8 mouse cellular contexts compared by ENCODE assay signal in genomic region chr13:105053618-105054017, GRCm38 (mm10). TPM values are rescaled to one million over a fixed set of nuclear protein-coding genes. Genes with fewer than 3 reads are reported as not detected.
DNase-seq lines count a peak whose midpoint lies in the region; ATAC-seq and TF ChIP-seq lines count a peak whose summit lies in the region.
"Had no signal": no experiment of that assay in that cellular context is flagged by ENCODE, and none has a peak within 500 bp of the region (broad histone marks: within the 10 kb centered on the region; RNA-seq: fewer than 3 reads in every experiment).

No protein-coding gene starts in this region.

- H3K27ac ChIP-seq in ES-Bruce4 (ENCODE audit: insufficient read depth, low read length): no peak overlapping the region
- peak overlapping the region; percentile 68 for H3K27ac ChIP-seq in embryonic facial prominence, embryonic 15.5 days (replicated peaks)
- peak overlapping the region; percentile 86 for H3K27ac ChIP-seq in hindbrain, embryonic 10.5 days
- H3K27ac ChIP-seq in liver, embryonic 13.5 days: no peak overlapping the region

- TF ChIP-seq EP300 in ES-Bruce4 (IDR thresholded peaks at IDR 0.05; ENCODE audit: insufficient read depth, low read depth, low read length): no peak

- H3K9me3 ChIP-seq in E14TG2a.4 (ENCODE audit: low read length): no peaks in the 10 kb centered on the region
- no peaks in the 10 kb centered on the region for H3K9me3 ChIP-seq in ES-Bruce4 (replicated peaks; ENCODE audit: control insufficient read depth, insufficient read depth, low read length, poor library complexity, severe bottlenecking)
- H3K9me3 ChIP-seq in embryonic facial prominence, embryonic 15.5 days (replicated peaks): no peaks in the 10 kb centered on the region
- no peaks in the 10 kb centered on the region for H3K9me3 ChIP-seq in hindbrain, embryonic 10.5 days
- no peaks in the 10 kb centered on the region for H3K9me3 ChIP-seq in liver, embryonic 13.5 days (replicated peaks)

- peaks cover 16% of the 10 kb centered on the region for H3K4me1 ChIP-seq in E14TG2a.4 (replicated peaks; ENCODE audit: low read depth, low read length)
- no peaks in the 10 kb centered on the region for H3K4me1 ChIP-seq in ES-Bruce4 (ENCODE audit: control insufficient read depth, insufficient read depth, low read length)
- peaks cover 8% of the 10 kb centered on the region; the same call in 1 of the 2 replicates for H3K4me1 ChIP-seq in embryonic facial prominence, embryonic 15.5 days
- H3K4me1 ChIP-seq in hindbrain, embryonic 10.5 days (replicated peaks): peaks cover 15% of the 10 kb centered on the region
- peaks cover 4% of the 10 kb centered on the region; the same call in 1 of the 2 replicates for H3K4me1 ChIP-seq in liver, embryonic 13.5 days (replicated peaks)

- H3K4me3 ChIP-seq in E14TG2a.4 (replicated peaks; ENCODE audit: low read length) (peak overlapping the region; percentile 82), ES-Bruce4 (ENCODE audit: low read depth, low read length) (peak overlapping the region; percentile 70)
- H3K4me3 ChIP-seq in embryonic facial prominence, embryonic 15.5 days (replicated peaks): peak overlapping the region; percentile 60
- peak overlapping the region; percentile 74 for H3K4me3 ChIP-seq in hindbrain, embryonic 10.5 days
- H3K4me3 ChIP-seq in liver, embryonic 13.5 days (replicated peaks): peak overlapping the region; percentile 57

- H3K9ac ChIP-seq in ES-Bruce4 (ENCODE audit: low read depth, poor library complexity, severe bottlenecking): peak overlapping the region; percentile 36
- peak overlapping the region; percentile 50 for H3K9ac ChIP-seq in embryonic facial prominence, embryonic 15.5 days
- no peak overlapping the region for H3K9ac ChIP-seq in liver, embryonic 13.5 days

- peak; percentile 28 for DNase-seq in hindbrain, embryonic 10.5 days (ENCODE audit: low spot score)
- no peak for DNase-seq in liver, embryonic 13.5 days
- peak; percentile 30 for DNase-seq in right cerebral cortex, postnatal 4 days
- no peak for DNase-seq in adrenal gland, postnatal 25 days

- no peak for ATAC-seq in embryonic facial prominence, embryonic 15.5 days (ENCODE audit: insufficient number of reproducible peaks, low FRiP score, low TSS enrichment, low read depth)
- no peak for ATAC-seq in liver, embryonic 13.5 days (ENCODE audit: low read depth)

- under 1% methylated on average over 12 of the region's 12 CpGs for WGBS in embryonic facial prominence, embryonic 15.5 days
- WGBS in hindbrain, embryonic 10.5 days: 2% methylated on average over 12 of the region's 12 CpGs
- 8% methylated on average over 12 of the region's 12 CpGs for WGBS in liver, embryonic 13.5 days (ENCODE audit: insufficient replicate concordance)

- no peak for TF ChIP-seq POLR2A in ES-Bruce4 (IDR thresholded peaks at IDR 0.05; ENCODE audit: insufficient read depth, low read length)

- H3K27me3 ChIP-seq in E14TG2a.4 (ENCODE audit: insufficient read depth, low read length) (peaks cover 68% of the 10 kb centered on the region), ES-Bruce4 (ENCODE audit: control insufficient read depth, insufficient read depth, low read length, poor library complexity, severe bottlenecking) (peaks cover 4% of the 10 kb centered on the region)
- peaks cover 4% of the 10 kb centered on the region; the same call in 1 of the 2 replicates for H3K27me3 ChIP-seq in embryonic facial prominence, embryonic 15.5 days
- H3K27me3 ChIP-seq in hindbrain, embryonic 10.5 days (ENCODE audit: insufficient read depth, poor library complexity, severe bottlenecking): peaks cover 31% of the 10 kb centered on the region
- H3K27me3 ChIP-seq in liver, embryonic 13.5 days: peaks cover 65% of the 10 kb centered on the region

- H3K36me3 ChIP-seq in E14TG2a.4 (ENCODE audit: insufficient read depth, low read length) (no peaks in the 10 kb centered on the region), ES-Bruce4 (ENCODE audit: control insufficient read depth, insufficient read depth, low read length, poor library complexity, severe bottlenecking) (no peaks in the 10 kb centered on the region)
- no peaks in the 10 kb centered on the region for H3K36me3 ChIP-seq in embryonic facial prominence, embryonic 15.5 days
- no peaks in the 10 kb centered on the region for H3K36me3 ChIP-seq in hindbrain, embryonic 10.5 days
- H3K36me3 ChIP-seq in liver, embryonic 13.5 days: no peaks in the 10 kb centered on the region

- H3K4me2 ChIP-seq in embryonic facial prominence, embryonic 15.5 days (replicated peaks): peak overlapping the region; percentile 89
- peak overlapping the region; percentile 69 for H3K4me2 ChIP-seq in liver, embryonic 13.5 days

- TF ChIP-seq CTCF in E14TG2a.4 (conservative IDR thresholded peaks at IDR 0.05; ENCODE audit: low read length) (no peak), ES-Bruce4 (IDR thresholded peaks at IDR 0.05; ENCODE audit: low read depth, low read length) (no peak)

RNA-seq across cellular contexts. Expression of gene Rgs7bp, which starts 1.1 kb away (rescaled TPM):
- 0.09 TPM in 1 of 2 replicates, not detected in the other for polyA plus RNA-seq in ES-Bruce4 (2011; ENCODE audit: insufficient read depth, insufficient read length, low read depth, missing spikeins)
- polyA plus RNA-seq in embryonic facial prominence, embryonic 15.5 days (2015; fragmentation: Nextera tagmentation; extraction: Ambion mirVana): 3.9 and 4.3 TPM in 2 replicates
- polyA plus RNA-seq in hindbrain, embryonic 10.5 days (2016; fragmentation: Nextera tagmentation; extraction: Ambion mirVana): 0.66 and 1.0 TPM in 2 replicates
- polyA plus RNA-seq in liver, embryonic 13.5 days (2015; fragmentation: Nextera tagmentation; extraction: Ambion mirVana): 0.35 and 0.38 TPM in 2 replicates
- 1.2 TPM in 2 replicates for total RNA-seq in adrenal gland, postnatal 25 days (2021)
- total RNA-seq: neutrophil, adult 5-6 weeks had no signal

RNA-seq across cellular contexts. Expression of gene 4933425L06Rik, which starts 28.3 kb away (rescaled TPM):
- polyA plus RNA-seq in ES-Bruce4 (2011; ENCODE audit: insufficient read depth, insufficient read length, low read depth, missing spikeins): not detected in 2 replicates
- not detected in 2 replicates for polyA plus RNA-seq in embryonic facial prominence, embryonic 15.5 days (2015; fragmentation: Nextera tagmentation; extraction: Ambion mirVana)
- not detected in 2 replicates for polyA plus RNA-seq in hindbrain, embryonic 10.5 days (2016; fragmentation: Nextera tagmentation; extraction: Ambion mirVana)
- polyA plus RNA-seq in liver, embryonic 13.5 days (2015; fragmentation: Nextera tagmentation; extraction: Ambion mirVana): not detected in 2 replicates
- total RNA-seq in adrenal gland, postnatal 25 days (2021): not detected in 2 replicates
- total RNA-seq: neutrophil, adult 5-6 weeks had no signal

Comparison
In these comparisons a context has a peak if more than half of its experiments do, and no peak if none do; other contexts are left out.
1. H3K27ac ChIP-seq: peak in embryonic facial prominence, embryonic 15.5 days (single experiment) and hindbrain, embryonic 10.5 days (single experiment); none in ES-Bruce4 (single experiment) and liver, embryonic 13.5 days (single experiment).
2. DNase-seq: peak in hindbrain, embryonic 10.5 days (single experiment) and right cerebral cortex, postnatal 4 days (single experiment); none in liver, embryonic 13.5 days (single experiment) and adrenal gland, postnatal 25 days (single experiment).
3. Peak in every context shown above with its lines, with median percentiles within 50 percentile points of each other: H3K4me3 ChIP-seq.